In the genomic region with DNA sequence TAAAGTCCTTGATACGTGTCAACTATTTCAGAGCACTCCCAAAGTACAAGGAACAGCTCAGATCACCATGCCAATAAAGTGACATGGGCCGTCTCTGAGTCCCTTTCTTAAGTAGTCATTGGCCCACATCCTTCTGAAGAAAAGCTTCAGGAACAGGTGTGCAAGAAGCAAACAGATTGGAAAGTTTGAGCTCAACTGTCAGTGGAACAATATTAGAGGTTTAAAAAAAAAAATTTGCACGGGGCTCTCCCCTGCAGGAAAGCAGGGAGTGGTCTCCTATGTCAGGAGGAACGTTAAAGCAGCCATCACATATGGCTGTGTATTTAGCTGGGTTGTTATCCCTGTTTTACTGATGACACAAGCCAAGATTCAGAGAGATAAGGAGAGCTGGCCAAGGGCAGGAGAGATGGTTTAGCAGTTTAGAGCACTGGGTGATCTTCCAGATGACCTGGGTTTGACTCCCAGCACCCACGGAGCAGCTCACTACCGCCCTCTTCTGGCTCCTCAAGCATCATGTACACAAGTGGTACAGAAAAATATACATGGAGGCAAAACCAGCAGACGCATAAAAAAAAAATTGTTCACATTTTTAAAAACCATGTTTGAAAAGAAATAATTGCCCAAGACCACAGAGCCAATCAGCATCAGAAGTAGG, we compare ENCODE assay signal across 8 mouse cellular contexts.
DNase-seq lines count a peak whose midpoint lies in the region; ATAC-seq and TF ChIP-seq lines count a peak whose summit lies in the region.

No protein-coding gene starts in this region.

- peaks cover 12% of the 10 kb centered on the region for H3K4me1 ChIP-seq in hindbrain, embryonic 10.5 days (replicated peaks)
- no peaks in the 10 kb centered on the region for H3K4me1 ChIP-seq in hindbrain, embryonic 14.5 days (replicated peaks; ENCODE audit: control insufficient read depth, insufficient read depth, low read length)
- H3K4me1 ChIP-seq in thymus, adult 2 months (replicated peaks; ENCODE audit: control insufficient read depth, insufficient read depth, low read length), result no peaks in the 10 kb centered on the region
- no peaks in the 10 kb centered on the region for H3K4me1 ChIP-seq in embryonic fibroblast, embryonic 13.5 days (ENCODE audit: control insufficient read depth, insufficient read depth, low read length)

- no peak overlapping the region for H3K9ac ChIP-seq in hindbrain, embryonic 14.5 days

- no peaks in the 10 kb centered on the region for H3K36me3 ChIP-seq in hindbrain, embryonic 10.5 days
- no peaks in the 10 kb centered on the region for H3K36me3 ChIP-seq in hindbrain, embryonic 14.5 days (replicated peaks; ENCODE audit: control insufficient read depth, insufficient read depth)
- H3K36me3 ChIP-seq in thymus, adult 2 months (ENCODE audit: control insufficient read depth, insufficient read depth, low read length), result no peaks in the 10 kb centered on the region

- no peaks in the 10 kb centered on the region for H3K9me3 ChIP-seq in hindbrain, embryonic 10.5 days
- no peaks in the 10 kb centered on the region for H3K9me3 ChIP-seq in hindbrain, embryonic 14.5 days (ENCODE audit: control insufficient read depth, low read length)

- H3K4me3 ChIP-seq in hindbrain, embryonic 10.5 days, result no peak overlapping the region
- H3K4me3 ChIP-seq in hindbrain, embryonic 14.5 days (replicated peaks; ENCODE audit: low read length), result no peak overlapping the region
- H3K4me3 ChIP-seq in thymus, adult 2 months (ENCODE audit: control insufficient read depth, insufficient read depth, low read length), result no peak overlapping the region
- H3K4me3 ChIP-seq in embryonic fibroblast, embryonic 13.5 days (ENCODE audit: insufficient read depth, low read length), result no peak overlapping the region

- no peak for ATAC-seq in hindbrain, embryonic 14.5 days (ENCODE audit: low FRiP score)
- no peak for ATAC-seq in inflammation-experienced regulatory T-cells, adult 6 months

- H3K4me2 ChIP-seq in hindbrain, embryonic 14.5 days (replicated peaks), result no peak overlapping the region

- no peak for TF ChIP-seq CTCF in thymus, adult 2 months (IDR thresholded peaks at IDR 0.05; ENCODE audit: borderline replicate concordance, control insufficient read depth, extremely low read depth, insufficient read depth, low read length, poor library complexity)
- peak; percentile 42; the same call in 1 of the 2 replicates for TF ChIP-seq CTCF in embryonic fibroblast, embryonic 13.5 days (IDR thresholded peaks at IDR 0.05; ENCODE audit: borderline replicate concordance, insufficient read depth, low read length)

- TF ChIP-seq POLR2A in thymus, adult 2 months (IDR thresholded peaks at IDR 0.05; ENCODE audit: control insufficient read depth, extremely low read depth, insufficient read depth, low read length, poor library complexity), result no peak
- TF ChIP-seq POLR2A in embryonic fibroblast, embryonic 13.5 days (IDR thresholded peaks at IDR 0.05; ENCODE audit: low read depth, low read length), result no peak

- WGBS in hindbrain, embryonic 10.5 days, result 59% methylated on average over 7 of the region's 7 CpGs
- 66% methylated on average over 7 of the region's 7 CpGs for WGBS in hindbrain, embryonic 14.5 days
- WGBS in thymus, adult 2 months, result 62% methylated on average over 7 of the region's 7 CpGs

- peak; percentile 38 for DNase-seq in hindbrain, embryonic 10.5 days (ENCODE audit: low spot score)
- DNase-seq in hindbrain, embryonic 14.5 days (ENCODE audit: low spot score), result no peak
- DNase-seq in thymus, adult 2 months, result peak; percentile 3
- no peak for DNase-seq in thymus, postnatal 36 days
- peak; percentile 51 for DNase-seq in testis, postnatal 10 days (ENCODE audit: low spot score)
- no peak for DNase-seq in left cerebral cortex, adult 8-10 months (ENCODE audit: low spot score in 2 of 2)

- no peaks in the 10 kb centered on the region for H3K27me3 ChIP-seq in hindbrain, embryonic 10.5 days (ENCODE audit: insufficient read depth, poor library complexity, severe bottlenecking)
- H3K27me3 ChIP-seq in hindbrain, embryonic 14.5 days (ENCODE audit: control insufficient read depth, insufficient read depth, low read length), result no peaks in the 10 kb centered on the region
- no peaks in the 10 kb centered on the region for H3K27me3 ChIP-seq in thymus, adult 2 months (ENCODE audit: control insufficient read depth, insufficient read depth, low read length)

- H3K27ac ChIP-seq in hindbrain, embryonic 10.5 days, result no peak overlapping the region
- no peak overlapping the region for H3K27ac ChIP-seq in hindbrain, embryonic 14.5 days
- H3K27ac ChIP-seq in thymus, adult 2 months (ENCODE audit: control insufficient read depth, insufficient read depth, low read length), result no peak overlapping the region
- H3K27ac ChIP-seq in embryonic fibroblast, embryonic 13.5 days (ENCODE audit: insufficient read depth, low read length), result no peak overlapping the region

Comparison
In these comparisons a context has a peak if more than half of its experiments do, and no peak if none do; other contexts are left out.
1. DNase-seq: peak in hindbrain, embryonic 10.5 days (single experiment), thymus, adult 2 months (single experiment) and testis, postnatal 10 days (single experiment); none in hindbrain, embryonic 14.5 days (single experiment), thymus, postnatal 36 days (0 of 2) and left cerebral cortex, adult 8-10 months (0 of 2).